Mouse (Mus musculus) cerebellum, adult 2 months (tissue): ENCODE results near the gene Rps7.

ENCODE experiments used
- CTCF ChIP-seq: fragments of 200-500 bp; IDR thresholded peaks from 2 replicates; pipeline ENCODE4 v1.5.1; 2011; ENCODE audit warnings: low read depth, mild to moderate bottlenecking, control low read depth, low read length, moderate library complexity, borderline replicate concordance; ENCODE audit not compliant: insufficient read depth
- POLR2A ChIP-seq: fragments of 200-500 bp; IDR thresholded peaks from 2 replicates; pipeline ENCODE4 v1.6.1; 2011; ENCODE audit warnings: low read length, control low read depth, borderline replicate concordance; ENCODE audit not compliant: insufficient read depth

DNA sequence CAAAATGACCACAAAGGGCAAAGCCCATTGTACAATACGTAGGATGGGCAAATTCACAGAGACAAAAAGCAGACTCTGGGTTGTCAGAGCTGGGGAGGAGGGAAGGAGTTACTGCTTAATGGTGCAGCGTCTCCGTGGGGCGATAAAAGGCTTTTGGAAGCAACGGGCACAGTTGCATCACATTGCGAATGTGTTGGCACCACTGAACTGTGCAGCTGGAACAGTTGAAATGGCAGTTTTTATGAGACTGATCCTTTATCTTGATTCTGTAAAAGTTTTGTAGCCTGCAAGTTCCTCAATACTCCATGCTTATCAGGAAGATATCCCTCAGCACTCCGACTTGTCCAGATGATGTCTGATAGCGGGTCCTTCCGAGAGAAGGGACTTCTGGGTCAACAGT is 38.1 kb downstream of the Rps7 start:
- TF ChIP-seq POLR2A (no peak), CTCF (no peak)
